Mouse (Mus musculus): ENCODE measurements around the gene Olfr1445. TPM values are rescaled to one million over a fixed set of nuclear protein-coding genes. Genes with fewer than 3 reads are reported as not detected.

The Olfr1445 gene
- polyA plus RNA-seq, 1 experiment from 2014 or later = not detected

DNA sequence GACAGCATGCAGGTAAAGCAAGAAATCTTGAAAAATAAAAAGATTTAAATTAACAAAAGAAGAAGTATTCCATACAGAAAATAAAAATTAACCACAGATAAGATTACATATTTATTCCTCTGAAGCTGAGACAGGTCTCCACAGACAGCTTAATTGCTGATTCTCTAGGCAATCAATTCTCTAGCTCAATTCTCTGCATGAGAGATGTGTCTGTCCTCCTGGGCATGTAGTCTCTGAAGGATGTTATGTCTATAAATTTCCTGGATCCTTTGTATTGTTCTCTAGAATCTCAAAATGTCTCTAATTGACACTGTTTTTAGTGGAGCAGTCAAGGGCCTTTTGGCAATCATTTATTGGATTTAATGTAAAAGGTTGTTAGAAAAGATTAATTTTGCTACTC lies 46.9 kb downstream of the Olfr1445 start, which contains the start of gene Olfr1449:
TSS of gene Olfr1449 (plus strand) at position 301 of the 400 bp plus-strand sequence.
- no peaks in the 10 kb centered on the region for H3K27me3 ChIP-seq (ENCODE audit: insufficient read depth, low read length)
- H3K4me3 ChIP-seq (ENCODE audit: low read depth, low read length) = no peak within 1 kb of the TSS
- no peak within 1 kb of the TSS for H3K9ac ChIP-seq (replicated peaks)
- H3K36me3 ChIP-seq (replicated peaks; ENCODE audit: insufficient read depth, low read length) = no peaks in the 10 kb centered on the region
- no peak within 1 kb of the TSS for H3K27ac ChIP-seq (ENCODE audit: low read depth)
- DNase-seq (no peak), ATAC-seq (no peak)
- H3K9me3 ChIP-seq (ENCODE audit: low read length) = no peaks in the 10 kb centered on the region
- no peak within 1 kb of the TSS for H3K4me2 ChIP-seq (ENCODE audit: low read depth, low read length)
- no peaks in the 10 kb centered on the region for H3K4me1 ChIP-seq (ENCODE audit: insufficient read depth)
- TF ChIP-seq EP300 (IDR thresholded peaks at IDR 0.05; ENCODE audit: low read depth) = no peak
- no peak for TF ChIP-seq CTCF (IDR thresholded peaks at IDR 0.05; ENCODE audit: low read depth)

Other genes with a start within 250 kb of the Olfr1445 start
- gene Olfr1442, start 213.4 kb upstream of the Olfr1445 start, polyA plus RNA-seq (2015; fragmentation: Nextera tagmentation; extraction: Ambion mirVana) = not detected in 2 replicates
- not detected in 2 replicates for gene Olfr1443, start 205.7 kb upstream of the Olfr1445 start, polyA plus RNA-seq (2015; fragmentation: Nextera tagmentation; extraction: Ambion mirVana)
- gene Keg1, start 188.1 kb upstream of the Olfr1445 start, polyA plus RNA-seq (2015; fragmentation: Nextera tagmentation; extraction: Ambion mirVana) = 16.3 and 20.3 TPM in 2 replicates
- 0.23 and 0.52 TPM in 2 replicates for gene Cntf, start 118.2 kb upstream of the Olfr1445 start, polyA plus RNA-seq (2015; fragmentation: Nextera tagmentation; extraction: Ambion mirVana)
- 6.7 and 7.0 TPM in 2 replicates for gene Zfp91, start 87.7 kb upstream of the Olfr1445 start, polyA plus RNA-seq (2015; fragmentation: Nextera tagmentation; extraction: Ambion mirVana)
- 3.1 and 4.1 TPM in 2 replicates for gene Lpxn, start 87.7 kb upstream of the Olfr1445 start, polyA plus RNA-seq (2015; fragmentation: Nextera tagmentation; extraction: Ambion mirVana)
- gene Gm5244, start 37.2 kb upstream of the Olfr1445 start, polyA plus RNA-seq (2015; fragmentation: Nextera tagmentation; extraction: Ambion mirVana) = not detected in 2 replicates
- not detected in 2 replicates for gene Olfr1444, start 26.6 kb upstream of the Olfr1445 start, polyA plus RNA-seq (2015; fragmentation: Nextera tagmentation; extraction: Ambion mirVana)
- gene Olfr1446, start 9.7 kb downstream of the Olfr1445 start, polyA plus RNA-seq (2015; fragmentation: Nextera tagmentation; extraction: Ambion mirVana) = not detected in 2 replicates
- gene Olfr1447, start 19.9 kb downstream of the Olfr1445 start, polyA plus RNA-seq (2015; fragmentation: Nextera tagmentation; extraction: Ambion mirVana) = not detected in 2 replicates
- gene Olfr1448, start 40.6 kb downstream of the Olfr1445 start, polyA plus RNA-seq (2015; fragmentation: Nextera tagmentation; extraction: Ambion mirVana) = not detected in 2 replicates
- not detected in 2 replicates for gene Olfr1449, start 47.0 kb downstream of the Olfr1445 start, polyA plus RNA-seq (2015; fragmentation: Nextera tagmentation; extraction: Ambion mirVana)
- not detected in 2 replicates for gene Olfr1450, start 66.4 kb downstream of the Olfr1445 start, polyA plus RNA-seq (2015; fragmentation: Nextera tagmentation; extraction: Ambion mirVana)
- gene Olfr1451, start 111.2 kb downstream of the Olfr1445 start, polyA plus RNA-seq (2015; fragmentation: Nextera tagmentation; extraction: Ambion mirVana) = not detected in 2 replicates
- gene Olfr1453, start 144.5 kb downstream of the Olfr1445 start, polyA plus RNA-seq (2015; fragmentation: Nextera tagmentation; extraction: Ambion mirVana) = not detected in 2 replicates
- not detected in 2 replicates for gene Olfr1454, start 176.8 kb downstream of the Olfr1445 start, polyA plus RNA-seq (2015; fragmentation: Nextera tagmentation; extraction: Ambion mirVana)
- gene Olfr1457, start 214.0 kb downstream of the Olfr1445 start, polyA plus RNA-seq (2015; fragmentation: Nextera tagmentation; extraction: Ambion mirVana) = not detected in 2 replicates
- not detected in 2 replicates for gene Olfr1458, start 222.9 kb downstream of the Olfr1445 start, polyA plus RNA-seq (2015; fragmentation: Nextera tagmentation; extraction: Ambion mirVana)